Mouse (Mus musculus): Measurements from ENCODE around the gene Rps26.
"Not testable (repeated sequence)": the region's sequence is repeated elsewhere in the genome, so short reads cannot be mapped to it uniquely, and the experiment has no call there.

Gene Rps26

GRCm38 (mm10) chr10:128640891-128641290, 14.3 kb upstream of the Rps26 start:
- DNase-seq: no peak

DNA sequence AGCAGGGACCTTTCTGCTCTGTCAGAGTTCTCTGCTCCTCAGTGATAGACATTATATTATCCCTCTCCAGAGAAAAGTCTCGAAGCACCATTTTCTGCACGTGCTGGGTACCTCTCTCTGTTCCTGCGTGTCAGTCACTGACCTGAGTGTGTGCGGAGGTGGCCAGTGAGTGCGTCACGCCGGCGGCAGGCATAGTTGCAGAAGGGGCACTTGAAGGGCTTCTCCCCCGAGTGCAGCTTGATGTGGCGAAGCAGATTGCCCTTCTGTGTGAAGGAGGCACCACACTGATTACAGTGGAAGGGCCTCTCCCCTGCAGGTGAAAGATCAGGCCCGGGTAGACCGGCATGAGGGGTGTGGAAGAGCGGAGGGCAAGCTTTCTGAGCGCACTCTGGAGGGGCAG, 13.5 kb upstream of the Rps26 start:
- DNase-seq: no peak

GRCm38 (mm10) chr10:128637011-128637410, 10.5 kb upstream of the Rps26 start:
- no peak for DNase-seq

DNA sequence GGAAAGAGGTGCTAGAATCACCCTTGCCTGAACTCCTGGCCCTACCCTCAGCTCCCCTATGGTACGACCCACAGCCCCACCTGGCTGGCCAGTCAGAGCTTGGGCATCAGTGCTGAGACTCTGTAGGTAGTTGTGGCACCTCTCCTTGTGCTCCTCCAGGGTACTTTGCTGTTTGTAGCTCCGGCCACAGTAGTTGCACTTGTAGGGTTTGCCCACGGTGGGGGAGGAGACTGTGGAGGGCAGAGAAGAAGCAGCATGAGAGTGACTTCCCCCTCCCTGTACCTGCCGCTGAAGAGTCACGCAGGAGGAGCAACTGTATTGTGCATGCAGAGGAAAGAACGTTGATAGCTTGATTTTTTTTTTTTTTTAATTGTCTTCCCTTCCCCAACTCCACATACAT, 10.0 kb upstream of the Rps26 start:
- DNase-seq: no peak

DNA sequence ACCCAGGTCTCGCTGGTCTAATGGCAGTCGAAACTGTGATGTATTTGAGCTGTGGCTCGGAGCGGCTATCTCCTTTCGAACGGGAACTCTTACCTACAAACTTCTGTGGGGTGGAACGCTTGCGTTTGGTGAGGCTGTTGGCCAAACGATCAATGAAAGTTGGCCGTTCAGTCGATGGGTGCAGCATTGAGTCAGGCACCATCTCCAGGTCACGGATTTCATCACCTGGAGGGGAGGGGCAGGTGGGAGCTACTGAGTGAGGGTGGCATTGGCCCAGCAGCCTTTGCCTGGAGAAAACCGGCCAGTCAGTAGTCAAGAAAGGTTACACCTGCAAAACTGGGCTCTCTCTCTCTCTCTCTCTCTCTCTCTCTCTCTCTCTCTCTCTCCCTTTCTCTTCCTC, 9.2 kb upstream of the Rps26 start:
- no peak for DNase-seq

- DNase-seq: no peak
Measured at GRCm38 (mm10) chr10:128631571-128631970, 5.0 kb upstream of the Rps26 start.

DNA sequence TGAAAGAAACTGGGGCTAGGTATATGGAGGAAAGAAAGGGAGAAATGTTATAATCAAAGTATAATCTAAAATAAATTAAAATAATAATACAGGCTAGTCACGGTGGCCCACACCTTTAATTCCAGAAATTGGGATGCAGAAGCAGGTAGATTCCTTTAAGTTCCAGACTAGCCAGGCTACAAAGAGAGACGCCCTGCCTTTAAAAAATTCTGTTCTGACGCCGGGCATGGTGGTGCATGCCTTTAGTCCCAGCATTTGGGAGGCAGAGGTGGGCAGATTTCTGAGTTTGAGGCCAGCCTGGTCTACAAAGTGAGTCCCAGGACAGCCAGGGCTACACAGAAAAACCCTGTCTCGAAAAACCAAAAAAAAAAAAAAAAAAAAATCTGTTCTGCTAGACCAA, 3.8 kb upstream of the Rps26 start:
- DNase-seq: not testable (repeated sequence)

GRCm38 (mm10) chr10:128629746-128630145, 3.2 kb upstream of the Rps26 start:
- no peak for DNase-seq

DNA sequence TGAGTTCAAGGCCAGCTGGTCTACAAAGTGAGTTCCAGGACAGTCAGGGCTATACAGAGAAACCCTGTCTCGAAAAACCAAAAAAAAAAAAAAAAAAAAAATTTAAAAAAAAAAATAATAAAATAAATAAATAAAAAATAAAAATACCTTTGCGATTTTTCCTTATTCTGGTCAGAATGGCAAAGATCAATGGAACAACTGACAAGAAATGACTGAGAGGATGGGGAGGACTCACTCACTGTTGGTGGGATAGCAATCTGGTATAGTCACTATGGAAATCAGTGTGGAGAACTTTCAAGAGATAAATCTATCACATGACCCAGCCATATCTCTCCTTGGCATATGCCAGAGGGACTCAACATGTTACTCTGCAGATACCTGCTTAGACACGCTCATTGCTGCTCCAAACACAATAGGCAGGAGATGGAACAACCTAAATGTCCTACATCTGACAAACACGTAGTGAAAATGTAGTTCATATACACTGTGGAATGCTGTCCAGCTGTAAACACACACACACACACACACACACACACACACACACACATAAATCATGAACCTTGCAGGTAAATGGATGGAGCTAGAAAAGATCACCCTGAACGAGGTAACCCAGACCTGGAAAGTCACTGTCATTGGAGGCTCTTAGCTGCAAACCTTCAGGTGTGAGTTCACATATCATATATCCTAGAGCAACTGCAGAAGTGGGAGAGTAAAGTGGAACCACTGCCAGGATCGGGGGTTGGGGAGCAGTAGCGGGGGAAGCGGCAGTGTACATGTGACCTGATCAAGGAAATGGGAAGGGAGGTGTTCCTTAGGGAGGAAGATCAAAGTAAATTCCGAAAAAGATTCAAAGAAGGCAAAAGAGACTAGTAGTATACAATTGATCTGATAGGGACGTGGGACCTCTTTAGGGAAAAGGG, 1.1 kb upstream of the Rps26 start:
- peak; percentile 30 for DNase-seq

DNA sequence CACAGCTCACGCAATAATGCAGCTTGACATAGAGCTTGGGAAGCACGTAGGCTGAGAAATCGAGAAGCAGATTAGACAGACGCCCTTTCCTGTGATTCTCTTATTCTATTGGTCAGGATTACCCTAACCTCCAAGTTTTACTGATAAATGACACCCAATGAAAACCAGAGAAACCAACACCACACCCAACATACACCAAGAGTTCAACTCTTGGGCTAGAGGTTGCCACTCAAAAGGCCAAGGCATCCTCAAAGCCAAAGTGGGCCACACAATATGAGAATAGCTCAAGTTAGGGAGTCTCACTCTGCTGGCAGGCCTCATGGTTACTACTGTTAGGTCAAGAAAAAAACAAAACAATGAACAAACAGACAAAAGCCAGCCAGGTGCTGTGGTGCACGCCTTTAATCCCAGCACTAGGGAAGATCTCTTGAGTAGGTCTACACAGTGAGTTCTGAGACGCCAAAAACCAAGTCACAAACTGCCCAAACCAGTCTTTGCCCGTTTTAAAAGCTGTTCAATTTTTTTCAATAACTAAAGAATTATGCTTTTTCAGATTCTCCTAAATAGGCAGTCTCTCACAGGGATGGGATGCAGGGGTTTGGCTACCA, 1.2 kb downstream of the Rps26 start:
- DNase-seq: no peak

DNA sequence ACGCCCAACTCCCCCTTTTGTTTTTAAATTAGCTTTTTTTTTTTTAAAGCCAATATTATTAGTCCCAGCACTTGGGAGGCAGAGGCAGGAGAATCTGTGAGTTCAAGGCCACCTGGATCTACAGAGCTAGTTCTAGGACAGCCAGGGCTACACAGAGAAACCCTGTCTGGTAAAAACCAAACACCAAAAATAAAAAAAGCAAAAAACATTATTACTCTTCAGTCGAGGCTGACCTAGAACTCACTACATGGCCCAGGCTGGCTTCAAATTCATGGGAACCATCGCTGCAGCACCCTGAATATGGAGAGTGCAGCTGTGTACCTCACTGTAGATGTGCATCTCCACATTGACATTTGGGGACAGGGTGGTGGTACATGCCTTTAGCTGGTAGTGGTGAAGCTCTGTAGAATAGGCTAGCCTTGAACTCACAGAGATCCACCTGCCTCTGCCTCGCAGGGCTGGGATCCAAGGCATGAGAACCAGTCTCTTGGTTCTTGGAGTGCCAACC, 3.4 kb downstream of the Rps26 start:
- not testable (repeated sequence) for DNase-seq

DNA sequence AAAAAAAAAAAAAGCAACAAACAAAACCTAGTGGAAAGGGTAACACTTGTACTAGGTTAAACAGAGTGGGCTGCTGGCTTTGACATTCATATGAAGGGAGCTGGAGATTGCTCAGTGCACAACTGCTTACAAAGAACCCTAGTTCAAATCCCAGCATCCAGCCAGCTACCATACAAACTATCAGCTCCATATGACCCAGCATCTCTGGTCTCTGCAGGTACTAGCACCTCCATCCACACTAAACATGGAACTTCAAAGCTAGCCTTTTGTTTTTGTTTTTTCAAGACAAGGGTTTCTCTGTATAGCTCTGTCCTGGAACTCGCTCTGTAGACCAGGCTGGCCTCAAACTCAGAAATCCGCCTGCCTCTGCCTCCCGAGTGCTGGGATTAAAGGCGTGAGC, 3.8 kb downstream of the Rps26 start:
- no peak for DNase-seq

GRCm38 (mm10) chr10:128621986-128622520, 4.5 kb downstream of the Rps26 start:
- DNase-seq: no peak

- no peak for DNase-seq
Measured at GRCm38 (mm10) chr10:128620241-128620640, 6.3 kb downstream of the Rps26 start.

GRCm38 (mm10) chr10:128619148-128619547, 7.4 kb downstream of the Rps26 start:
- not testable (repeated sequence) for DNase-seq

DNA sequence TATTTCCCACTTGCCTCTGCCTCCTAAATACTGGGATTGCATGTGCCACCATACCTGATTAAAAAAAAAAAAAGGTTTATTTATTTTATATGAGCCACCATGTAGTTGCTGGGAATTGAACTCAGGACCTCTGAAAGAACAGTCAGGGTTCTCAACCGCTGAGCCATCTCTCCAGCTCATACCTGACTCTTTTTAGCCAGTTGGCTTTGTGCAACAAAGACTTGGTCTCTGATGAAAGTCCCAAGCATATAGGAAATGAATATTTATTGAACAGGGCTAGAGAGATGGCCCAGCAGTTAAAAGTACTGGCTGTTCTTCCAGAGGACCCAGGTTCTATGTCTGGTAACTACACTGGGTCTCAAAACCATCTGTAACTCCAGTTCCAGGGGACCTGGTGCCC, 8.0 kb downstream of the Rps26 start:
- DNase-seq: no peak

- not testable (repeated sequence) for DNase-seq
Measured at GRCm38 (mm10) chr10:128615798-128616448, 10.6 kb downstream of the Rps26 start.

DNA sequence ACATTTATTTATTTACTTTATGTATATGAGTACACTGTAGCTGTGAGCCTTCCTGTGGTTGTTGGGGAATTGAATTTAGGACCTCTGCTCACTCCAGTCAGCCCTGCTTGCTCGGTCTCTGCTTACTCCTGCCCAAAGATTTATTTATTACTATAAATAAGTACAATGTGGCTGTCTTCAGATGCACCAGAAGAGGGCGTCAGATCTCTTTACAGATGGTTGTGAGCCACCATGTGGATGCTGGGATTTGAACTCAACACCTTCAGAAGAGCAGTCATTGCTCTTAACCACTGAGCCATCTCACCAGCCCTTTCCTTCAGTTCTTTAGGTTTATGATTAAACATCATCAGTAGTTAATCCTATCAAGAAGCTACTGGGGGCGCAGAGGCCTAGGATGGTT, 11.6 kb downstream of the Rps26 start:
- DNase-seq: no peak

DNA sequence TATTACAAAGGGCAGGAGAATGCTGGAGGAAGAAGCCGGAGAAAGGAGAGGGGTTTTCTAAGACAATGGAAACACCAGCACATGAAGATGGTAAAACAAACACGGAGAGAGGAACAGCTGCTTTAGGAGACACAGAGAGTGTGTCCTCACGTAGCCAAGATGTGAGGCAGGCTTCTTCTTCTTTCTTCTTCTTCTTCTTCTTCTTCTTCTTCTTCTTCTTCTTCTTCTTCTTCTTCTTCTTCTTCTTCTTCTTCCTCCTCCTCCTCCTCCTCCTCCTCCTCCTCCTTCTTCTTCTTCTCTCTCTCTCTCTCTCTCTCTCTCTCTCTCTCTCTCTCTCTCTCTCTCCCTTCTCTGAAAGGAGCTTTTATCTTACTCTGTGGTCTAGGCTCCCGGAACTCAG, 12.7 kb downstream of the Rps26 start:
- DNase-seq: not testable (repeated sequence)

GRCm38 (mm10) chr10:128613154-128613440, 13.4 kb downstream of the Rps26 start:
- no peak for DNase-seq

DNA sequence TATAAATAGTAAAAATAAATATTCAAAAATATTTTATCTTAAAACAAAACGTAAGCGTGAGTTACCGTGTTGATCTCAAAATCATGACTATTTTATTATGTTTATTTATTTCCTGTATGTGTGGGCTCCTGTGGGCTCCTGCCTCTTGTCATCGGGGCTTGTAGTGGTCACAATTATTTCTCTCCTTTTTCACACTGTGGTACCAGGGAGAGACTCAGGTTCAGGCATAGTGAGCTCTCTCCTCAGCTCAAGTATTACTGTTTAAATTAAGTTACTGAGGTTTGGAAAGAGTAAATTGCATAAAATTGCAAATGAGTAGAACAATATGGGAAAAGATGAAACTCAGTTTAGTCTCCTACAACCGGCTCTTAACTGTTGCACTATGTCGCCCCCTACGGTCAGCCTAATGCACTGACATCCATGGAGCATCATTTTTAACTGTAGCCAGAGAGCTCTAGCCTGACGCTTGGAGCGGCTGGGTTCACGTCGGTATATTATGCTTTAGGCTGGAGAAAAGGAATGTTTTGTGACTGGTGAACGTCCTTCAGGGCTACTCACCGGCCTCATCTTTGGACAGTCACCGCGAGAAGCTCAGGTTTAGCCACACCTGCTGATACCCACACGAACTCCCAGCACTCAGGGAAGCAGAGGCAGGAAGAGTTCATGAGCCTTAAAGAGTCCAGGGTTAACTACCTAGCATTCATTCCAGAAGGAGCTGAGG, 14.0 kb downstream of the Rps26 start:
- DNase-seq: peak; percentile 73

- DNase-seq: no peak
Measured at GRCm38 (mm10) chr10:128606483-128606882, 20.1 kb downstream of the Rps26 start.

All from cerebellum, adult 8-10 months (tissue).